Mouse (Mus musculus) CH12.LX (cell line): ENCODE measurements around the gene Slc20a1. TPM values are rescaled to one million over a fixed set of nuclear protein-coding genes. Genes with fewer than 3 reads are reported as not detected.

Source experiments
- DNase-seq: peaks from one replicate; pipeline ENCODE4 v3.0.0-alpha.2; 2013; ENCODE audit errors: extremely low read depth
- H3K27ac ChIP-seq: 2 replicates; pipeline ENCODE4 v1.5.1; 2012; ENCODE audit warnings: low read depth, mild to moderate bottlenecking, control low read depth, moderate library complexity; ENCODE audit not compliant: insufficient read depth
- H3K27me3 ChIP-seq: replicated peaks from 2 replicates; pipeline ENCODE3; 2012; ENCODE audit warnings: inconsistent platforms
- H3K36me3 ChIP-seq, 2 experiments: replicated peaks in 1 of 2; 2 replicates each; pipeline versions ENCODE3 to v1.6.1; 2012; ENCODE audit warnings: inconsistent platforms in 1 of 2, low read length in 1 of 2, mild to moderate bottlenecking in 1 of 2, mixed read lengths in 1 of 2, moderate library complexity in 1 of 2; ENCODE audit not compliant: control insufficient read depth in 1 of 2, insufficient read depth in 1 of 2
- H3K4me1 ChIP-seq, 2 experiments: 2 replicates each; pipeline ENCODE4 v1.6.1; 2012; ENCODE audit warnings: inconsistent platforms in 1 of 2, moderate library complexity in 1 of 2; ENCODE audit not compliant: insufficient read depth in 2 of 2, control insufficient read depth in 1 of 2
- H3K4me2 ChIP-seq: 2 replicates; pipeline ENCODE4 v1.6.1; 2012; ENCODE audit warnings: low read depth, mild to moderate bottlenecking, control low read depth; ENCODE audit not compliant: poor library complexity, insufficient read depth, severe bottlenecking
- H3K4me3 ChIP-seq, 3 experiments: fragments of 150-350 bp in 1 of 3; sonication (generic) in 1 of 3; replicated peaks in 1 of 3; 2 replicates each; pipeline versions ENCODE3 to v1.5.1; 2011 to 2012; ENCODE audit warnings: low read depth in 2 of 3, low read length in 2 of 3, mild to moderate bottlenecking in 2 of 3, moderate library complexity in 2 of 3, control low read depth in 1 of 3, improper control_type of control experiment in 1 of 3, inconsistent platforms in 1 of 3, mixed read lengths in 1 of 3; ENCODE audit not compliant: poor library complexity in 1 of 3
- H3K79me2 ChIP-seq: replicated peaks from 2 replicates; pipeline ENCODE4 v1.6.1; 2012; ENCODE audit warnings: mild to moderate bottlenecking, moderate library complexity; ENCODE audit not compliant: control insufficient read depth, poor library complexity, insufficient read depth, severe bottlenecking; ENCODE audit errors: extremely low read depth
- H3K9ac ChIP-seq: 2 replicates; pipeline ENCODE4 v1.6.1; 2012; ENCODE audit warnings: low read depth, mild to moderate bottlenecking, control low read depth, moderate library complexity; ENCODE audit not compliant: insufficient read depth
- H3K9me3 ChIP-seq: replicated peaks from 2 replicates; pipeline ENCODE3; 2012; ENCODE audit warnings: low read length, inconsistent platforms, mixed read lengths
- BHLHE40 ChIP-seq: IDR thresholded peaks from 2 replicates; pipeline ENCODE4 v1.6.1; 2011; ENCODE audit warnings: mild to moderate bottlenecking, low read depth, low read length, improper control_type of control experiment
- CHD2 ChIP-seq: IDR thresholded peaks from 2 replicates; pipeline ENCODE4 v1.6.1; 2011; ENCODE audit warnings: low read length, improper control_type of control experiment
- CTCF ChIP-seq, 2 experiments: IDR thresholded peaks in 1 of 2; conservative IDR thresholded peaks in 1 of 2; 2 replicates each; pipeline ENCODE4 v1.5.1; 2011 to 2012; ENCODE audit warnings: low read depth in 2 of 2, low read length in 2 of 2, improper control_type of control experiment in 1 of 2, inconsistent platforms in 1 of 2, mild to moderate bottlenecking in 1 of 2, moderate library complexity in 1 of 2
- ELF1 ChIP-seq: IDR thresholded peaks from 2 replicates; pipeline ENCODE4 v1.6.1; 2014; ENCODE audit warnings: low read depth, mild to moderate bottlenecking, inconsistent platforms, low read length, improper control_type of control experiment
- GABPA ChIP-seq: IDR thresholded peaks from 2 replicates; pipeline ENCODE4 v1.6.1; 2012; ENCODE audit warnings: low read depth, low read length, improper control_type of control experiment, inconsistent platforms; ENCODE audit not compliant: insufficient replicate concordance
- JUN ChIP-seq: IDR thresholded peaks from 2 replicates; pipeline ENCODE4 v1.6.1; 2011; ENCODE audit warnings: low read depth, mild to moderate bottlenecking, low read length, improper control_type of control experiment, moderate library complexity; ENCODE audit not compliant: insufficient read depth
- KAT2A ChIP-seq: IDR thresholded peaks from 2 replicates; pipeline ENCODE4 v1.6.1; 2012; ENCODE audit warnings: low read length, improper control_type of control experiment, inconsistent platforms; ENCODE audit not compliant: insufficient replicate concordance
- MAX ChIP-seq: IDR thresholded peaks from 2 replicates; pipeline ENCODE4 v1.6.1; 2011; ENCODE audit warnings: low read length, improper control_type of control experiment
- MEF2A ChIP-seq: IDR thresholded peaks from 2 replicates; pipeline ENCODE4 v1.6.1; 2014; ENCODE audit warnings: low read depth, mild to moderate bottlenecking, inconsistent platforms, low read length, improper control_type of control experiment, borderline replicate concordance
- MYC ChIP-seq: IDR thresholded peaks from 2 replicates; pipeline ENCODE4 v1.6.1; 2011; ENCODE audit warnings: low read depth, mild to moderate bottlenecking, improper control_type of control experiment, low read length
- NELFE ChIP-seq: IDR thresholded peaks from 2 replicates; pipeline ENCODE4 v1.6.1; 2011; ENCODE audit warnings: low read depth, low read length, improper control_type of control experiment
- NRF1 ChIP-seq: IDR thresholded peaks from 2 replicates; pipeline ENCODE4 v1.6.1; 2014; ENCODE audit warnings: low read depth, mild to moderate bottlenecking, inconsistent platforms, low read length, improper control_type of control experiment, moderate library complexity
- POLR2AphosphoS2 ChIP-seq: IDR thresholded peaks from 2 replicates; pipeline ENCODE4 v1.6.1; 2011; ENCODE audit warnings: low read depth, low read length, improper control_type of control experiment
- RAD21 ChIP-seq: IDR thresholded peaks from 2 replicates; pipeline ENCODE4 v1.6.1; 2011; ENCODE audit warnings: low read depth, mild to moderate bottlenecking, low read length, improper control_type of control experiment, moderate library complexity
- SIN3A ChIP-seq: IDR thresholded peaks from 2 replicates; pipeline ENCODE4 v1.6.1; 2012; ENCODE audit warnings: low read length, improper control_type of control experiment, inconsistent platforms
- SMC3 ChIP-seq: IDR thresholded peaks from 2 replicates; pipeline ENCODE4 v1.6.1; 2011; ENCODE audit warnings: low read depth, low read length, improper control_type of control experiment
- UBTF ChIP-seq: IDR thresholded peaks from 2 replicates; pipeline ENCODE4 v1.6.1; 2012; ENCODE audit warnings: low read depth, mild to moderate bottlenecking, inconsistent platforms, low read length, improper control_type of control experiment, moderate library complexity
- USF2 ChIP-seq: conservative IDR thresholded peaks from 2 replicates; pipeline ENCODE4 v1.6.1; 2011; ENCODE audit warnings: low read depth, low read length, improper control_type of control experiment
- ZC3H11A ChIP-seq: IDR thresholded peaks from 2 replicates; pipeline ENCODE4 v1.6.1; 2012; ENCODE audit warnings: low read depth, mild to moderate bottlenecking, inconsistent platforms, low read length, improper control_type of control experiment
- ZKSCAN1 ChIP-seq: IDR thresholded peaks from 2 replicates; pipeline ENCODE4 v1.6.1; 2012; ENCODE audit warnings: low read depth, inconsistent platforms, low read length, improper control_type of control experiment, borderline replicate concordance
- ZNF384 ChIP-seq: IDR thresholded peaks from 2 replicates; pipeline ENCODE4 v1.6.1; 2012; ENCODE audit warnings: low read depth, low read length, improper control_type of control experiment, inconsistent platforms
- dilution Hi-C: fragments of 300-500 bp; cut with MboI; formaldehyde crosslinking; loops from 2 replicates; pipeline ENCODE4 v1.14.3; 2020; ENCODE audit warnings: low sequenced_read_pairs; ENCODE audit not compliant: extremely low pct_unique_long_range_greater_than_20kb, extremely low pct_ligation_motif_present
- in situ Hi-C: fragments of 300-500 bp; cut with MboI; formaldehyde crosslinking; loops from 3 replicates; pipeline ENCODE4 v1.14.3; 2019; ENCODE audit warnings: low sequenced_read_pairs, low pct_ligation_motif_present, low pct_unique_long_range_greater_than_20kb, mixed read lengths
- polyA plus RNA-seq: library from polyadenylated mRNA; unstranded; fragments of >175 nt; gene quantifications from 2 replicates; pipeline ENCODE4 v1.2.1, GENCODE M21; 2012; ENCODE audit warnings: low read depth; ENCODE audit not compliant: insufficient read length
- total RNA-seq, 2 experiments: library from RNA; depleted of rRNA; stranded (reverse); fragments of 300-350 nt in 1 of 2; fragments of >200 nt in 1 of 2; gene quantifications; 2 replicates each; pipeline ENCODE4 v1.2.3; 2012 to 2014

Slc20a1 gene
- total and polyA plus RNA-seq, 3 experiments = 43.1 to 78.2 (median 72.1) TPM

DNA sequence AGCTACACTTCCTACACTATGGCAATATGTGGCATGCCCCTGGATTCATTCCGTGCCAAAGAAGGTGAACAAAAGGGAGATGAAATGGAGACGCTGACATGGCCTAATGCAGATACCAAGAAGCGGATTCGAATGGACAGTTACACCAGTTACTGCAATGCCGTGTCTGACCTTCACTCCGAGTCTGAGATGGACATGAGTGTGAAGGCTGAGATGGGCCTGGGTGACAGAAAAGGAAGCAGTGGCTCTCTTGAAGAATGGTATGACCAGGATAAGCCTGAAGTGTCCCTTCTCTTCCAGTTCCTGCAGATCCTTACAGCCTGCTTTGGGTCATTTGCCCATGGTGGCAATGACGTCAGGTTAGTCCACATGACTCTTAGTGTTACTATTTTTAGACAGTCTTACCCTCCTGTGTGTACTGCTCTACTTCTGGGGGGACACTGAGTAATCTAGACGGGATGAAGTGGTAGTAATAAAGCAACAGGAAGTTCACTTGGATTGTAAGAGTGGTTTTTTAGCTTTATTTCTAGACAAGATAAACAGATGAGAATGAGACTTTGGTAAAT, 9.7 kb downstream of the Slc20a1 start:
- Histone ChIP-seq H3K9me3 (no peaks in the 10 kb centered on the region), H3K27me3 (no peaks in the 10 kb centered on the region)
- TF ChIP-seq NELFE (no peak), ZNF384 (no peak), MYC (no peak), NRF1 (no peak), RAD21 (no peak), SIN3A (no peak), JUN (no peak), MAX (no peak), CTCF (conservative IDR thresholded peaks at IDR 0.05 in 1 of 2, IDR thresholded peaks at IDR 0.05 in 1 of 2; ENCODE audit: low read depth in 2 of 2, low read length in 2 of 2) (no peak), ELF1 (no peak)
- TF ChIP-seq, all 38 proteins: peak for 0
- H3K4me1 ChIP-seq = peaks cover 0 to 20% of the 10 kb centered on the region in 2 experiments; a peak in 2 of 4 replicates
- no peaks in the 10 kb centered on the region for H3K79me2 ChIP-seq
- no peak for DNase-seq
- no peak overlapping the region for H3K4me2 ChIP-seq
- peaks cover 60 to 95% of the 10 kb centered on the region in 2 experiments for H3K36me3 ChIP-seq
- H3K9ac ChIP-seq = no peak overlapping the region
- H3K4me3 ChIP-seq = no peak overlapping the region
- in situ Hi-C loops = no loop called here
- H3K27ac ChIP-seq = no peak overlapping the region
- dilution Hi-C loops = no loop called here

DNA sequence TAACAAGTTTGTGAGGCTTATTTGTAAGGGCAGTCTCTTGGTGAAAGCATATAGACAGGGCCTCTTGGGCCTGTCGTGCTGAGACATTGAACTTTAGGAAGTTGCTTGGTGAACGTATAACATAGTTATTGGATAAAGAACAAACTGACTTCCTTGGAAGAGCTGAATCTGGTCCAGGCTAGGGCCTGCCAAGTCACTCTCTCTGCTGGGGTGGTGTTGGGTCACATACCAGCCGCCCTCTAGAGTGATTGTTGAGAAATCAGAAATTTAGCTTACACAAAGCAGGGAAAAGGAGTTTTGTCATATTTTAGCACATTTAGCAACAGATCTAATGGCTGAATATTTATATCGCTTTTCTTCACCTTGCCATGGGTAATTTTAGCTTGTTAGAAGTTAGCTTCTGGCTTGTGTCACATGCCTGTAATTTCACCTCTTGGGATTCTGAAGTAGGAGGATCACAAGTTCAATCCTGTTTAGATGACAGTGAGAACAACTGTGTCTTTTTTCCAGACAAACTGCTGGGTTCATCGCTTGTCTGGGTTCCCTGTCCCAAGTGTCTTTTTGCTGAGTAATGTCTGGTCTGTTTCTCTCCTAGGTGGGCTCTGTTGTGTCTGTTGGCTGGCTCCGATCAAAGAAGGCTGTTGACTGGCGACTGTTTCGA, 11.7 kb downstream of the Slc20a1 start:
- Histone ChIP-seq H3K9me3 (no peaks in the 10 kb centered on the region), H3K27me3 (no peaks in the 10 kb centered on the region), H3K27ac (no peak overlapping the region), H3K79me2 (no peaks in the 10 kb centered on the region), H3K9ac (no peak overlapping the region), H3K4me3 (no peak overlapping the region), H3K4me1 (peaks cover 0 to 19% of the 10 kb centered on the region in 2 experiments; a peak in 2 of 4 replicates), H3K4me2 (no peak overlapping the region), H3K36me3 (peaks cover 47 to 80% of the 10 kb centered on the region in 2 experiments)
- dilution Hi-C loops (no loop called here), in situ Hi-C loops (no loop called here)
- no peak for TF ChIP-seq ZC3H11A
- TF ChIP-seq USF2 = no peak
- no peak for TF ChIP-seq GABPA
- TF ChIP-seq UBTF = no peak
- no peak for TF ChIP-seq ZKSCAN1
- TF ChIP-seq KAT2A = no peak
- TF ChIP-seq MEF2A = no peak
- TF ChIP-seq SMC3 = no peak
- TF ChIP-seq POLR2AphosphoS2 = no peak
- no peak for TF ChIP-seq CHD2
- TF ChIP-seq BHLHE40 = no peak
- DNase-seq = no peak
